Mouse (Mus musculus): ENCODE data around the gene Nccrp1.

GRCm38 (mm10) chr7:28560856-28561255 lies 13.8 kb upstream of the Nccrp1 start:
- TF ChIP-seq CTCF (IDR thresholded peaks at IDR 0.05; ENCODE audit: extremely low read depth, insufficient read depth, low read length) (no peak), POLR2A (IDR thresholded peaks at IDR 0.05; ENCODE audit: extremely low read depth, insufficient read depth, low read length) (0 out of 2 replicates have a peak, but pooled peaks have one; percentile 17)

Measured in cortical plate, adult 2 months (tissue).